Mouse (Mus musculus) G1E-ER4 (cell line): ENCODE data around the gene Gm10282. TPM values are rescaled to one million over a fixed set of nuclear protein-coding genes. Genes with fewer than 3 reads are reported as not detected.

Experiments
- GATA1 ChIP-seq: IDR thresholded peaks from one replicate; pipeline ENCODE4 v1.8.0; 2012; ENCODE audit warnings: low read length, inconsistent platforms
- polyA plus RNA-seq: library from polyadenylated mRNA; stranded (reverse); fragments of >175 nt; gene quantifications from 2 replicates; pipeline ENCODE4 v1.2.3, GENCODE M21; 2012

Gm10282 gene
- polyA plus RNA-seq, 1 experiment, result 219 TPM

DNA sequence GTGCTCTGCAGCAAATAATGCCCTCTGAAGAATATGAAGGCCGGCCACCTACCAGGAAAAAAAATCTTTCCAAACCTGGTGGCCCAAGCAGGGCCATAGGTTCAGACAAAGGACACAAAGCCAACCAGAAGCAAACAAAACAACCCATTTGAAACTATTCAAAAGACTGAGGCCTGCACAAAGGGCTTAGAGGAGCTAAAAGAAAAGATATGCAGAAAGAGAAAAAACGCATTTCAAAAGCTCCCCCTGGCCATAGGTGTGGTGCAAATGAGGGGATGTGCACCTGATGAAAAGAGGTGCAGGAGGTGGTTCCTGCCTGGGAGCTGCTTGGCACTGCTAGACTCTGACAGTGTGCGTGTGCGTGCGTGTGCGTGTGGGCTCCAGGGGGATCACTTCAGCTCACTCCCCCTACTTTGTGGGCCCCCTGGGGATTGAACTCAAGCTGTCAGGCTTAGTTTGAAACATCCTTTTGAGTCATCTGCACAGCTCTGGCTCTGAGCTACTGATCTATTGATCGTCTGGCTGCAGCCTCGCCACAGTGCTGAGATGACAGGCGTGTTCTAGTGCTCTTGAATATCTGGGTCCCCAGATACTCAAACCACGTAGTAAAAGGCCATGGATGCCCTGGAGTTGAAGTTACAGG is 11.1 kb upstream of the Gm10282 start:
- TF ChIP-seq GATA1, result no peak

DNA sequence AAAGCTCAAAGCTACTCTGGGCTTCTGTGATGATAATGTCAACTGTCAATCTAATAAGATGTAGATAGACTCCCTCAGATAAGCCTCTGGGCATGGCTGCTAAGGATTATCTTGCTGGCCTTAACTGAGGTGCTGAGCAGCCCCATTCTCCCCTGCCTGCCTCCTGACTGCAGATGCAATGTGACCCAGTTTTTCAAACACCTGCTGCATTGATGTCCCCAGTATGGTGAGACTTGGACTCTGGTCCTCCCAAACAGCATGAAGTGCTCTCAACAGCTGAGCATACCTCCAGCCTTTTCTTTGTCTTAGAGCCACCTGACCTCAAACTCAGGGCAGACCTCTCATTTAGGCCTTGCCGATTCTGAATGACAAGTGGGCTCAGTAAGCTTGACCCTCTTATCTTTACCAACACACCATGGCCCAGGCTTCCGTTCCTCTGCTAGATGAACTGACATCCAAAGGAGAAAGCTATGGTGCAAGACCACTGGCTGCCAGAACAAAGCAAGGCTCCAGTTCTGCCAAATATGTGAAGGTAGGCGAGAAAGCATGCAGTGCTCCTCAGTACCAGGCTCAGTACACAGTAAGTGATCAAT is 8.0 kb upstream of the Gm10282 start:
- no peak for TF ChIP-seq GATA1

DNA sequence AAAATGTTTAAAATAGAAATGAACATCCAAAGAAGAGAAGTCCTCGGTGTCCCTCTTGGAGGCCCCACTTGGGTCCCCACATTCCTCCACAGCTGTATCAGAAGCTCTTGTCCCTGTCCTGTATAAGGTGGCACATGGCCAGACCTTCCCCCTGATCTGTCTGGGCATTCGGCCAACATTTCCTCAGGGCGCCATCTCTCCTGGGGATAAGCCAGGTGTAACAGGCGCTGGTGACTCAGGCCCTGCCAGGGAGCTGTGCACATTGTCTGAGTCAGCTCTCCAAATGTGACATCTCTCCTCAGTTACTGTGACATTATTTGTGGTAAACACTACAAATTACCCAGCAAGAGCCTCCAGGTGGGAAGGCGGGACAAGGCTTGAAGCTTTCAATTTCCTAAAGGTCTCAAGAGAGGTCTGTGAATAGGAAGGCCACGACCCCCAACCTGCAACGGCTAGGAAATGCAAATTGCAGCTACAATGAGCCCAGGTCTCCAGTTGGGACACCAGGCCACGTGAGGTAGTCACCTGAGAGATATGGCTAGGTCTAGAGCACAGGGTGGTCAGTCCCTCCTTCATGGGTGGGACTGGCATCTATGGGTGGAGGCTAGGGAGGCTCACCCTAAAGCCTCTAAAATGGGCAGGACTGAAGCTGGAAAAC is 5.9 kb upstream of the Gm10282 start:
- TF ChIP-seq GATA1, result no peak

DNA sequence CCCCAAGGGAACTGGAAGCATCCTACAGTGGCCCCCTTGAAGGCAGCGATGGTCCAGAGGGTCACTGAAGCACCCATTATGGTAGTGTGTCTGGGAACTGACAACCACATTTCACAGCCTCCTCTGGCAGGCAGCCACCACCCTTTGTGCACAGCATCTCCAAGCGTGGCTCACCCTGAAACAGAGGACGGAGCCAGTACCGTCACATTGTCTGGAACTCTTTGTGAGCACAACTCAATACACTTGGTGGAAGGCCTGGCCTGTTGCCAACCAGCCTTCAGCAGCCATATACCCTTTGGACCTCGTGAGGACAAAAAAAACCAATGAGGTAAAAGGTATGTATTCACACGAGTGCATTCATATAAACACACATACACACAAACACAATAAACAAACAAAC is 3.2 kb upstream of the Gm10282 start:
- TF ChIP-seq GATA1, result no peak

DNA sequence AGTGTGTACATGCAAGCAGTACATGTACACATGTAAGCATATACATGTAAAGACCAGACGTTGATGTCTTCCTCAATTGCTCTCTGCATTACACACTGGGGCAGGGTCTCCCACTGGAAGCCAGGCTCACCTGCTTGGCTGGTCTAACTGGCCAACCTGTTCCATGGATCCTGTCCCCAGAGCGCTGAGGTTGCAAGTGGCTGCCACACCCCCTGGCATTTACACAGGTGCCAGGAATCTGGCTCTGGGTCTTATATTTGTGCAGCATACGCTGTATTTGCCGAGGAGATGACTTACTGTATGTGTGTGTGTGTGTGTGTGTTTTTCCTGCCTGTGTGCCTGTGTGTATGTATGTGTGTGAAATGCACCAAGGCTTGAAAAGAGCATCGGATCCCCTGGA is 1.9 kb upstream of the Gm10282 start:
- TF ChIP-seq GATA1, result no peak

DNA sequence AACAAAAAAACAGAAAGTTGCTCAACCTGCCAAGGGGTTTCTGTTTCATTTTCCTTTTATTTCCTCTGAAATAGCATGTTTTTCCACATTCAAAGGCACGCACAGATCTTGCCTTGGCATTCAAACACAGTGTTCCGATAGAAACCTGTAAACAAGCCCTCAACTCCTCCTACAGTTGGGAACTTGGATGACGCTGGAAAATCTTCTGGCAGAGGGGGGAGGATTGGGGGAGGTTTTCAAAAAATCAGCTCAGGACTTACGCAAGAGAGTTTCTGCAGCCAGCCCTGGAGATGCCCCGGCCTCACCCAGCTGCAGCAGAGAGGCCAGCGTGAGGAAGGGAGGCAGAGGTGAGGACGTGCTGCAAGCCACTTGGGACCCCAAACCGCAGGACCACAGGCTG is 1.4 kb downstream of the Gm10282 start:
- TF ChIP-seq GATA1, result no peak

DNA sequence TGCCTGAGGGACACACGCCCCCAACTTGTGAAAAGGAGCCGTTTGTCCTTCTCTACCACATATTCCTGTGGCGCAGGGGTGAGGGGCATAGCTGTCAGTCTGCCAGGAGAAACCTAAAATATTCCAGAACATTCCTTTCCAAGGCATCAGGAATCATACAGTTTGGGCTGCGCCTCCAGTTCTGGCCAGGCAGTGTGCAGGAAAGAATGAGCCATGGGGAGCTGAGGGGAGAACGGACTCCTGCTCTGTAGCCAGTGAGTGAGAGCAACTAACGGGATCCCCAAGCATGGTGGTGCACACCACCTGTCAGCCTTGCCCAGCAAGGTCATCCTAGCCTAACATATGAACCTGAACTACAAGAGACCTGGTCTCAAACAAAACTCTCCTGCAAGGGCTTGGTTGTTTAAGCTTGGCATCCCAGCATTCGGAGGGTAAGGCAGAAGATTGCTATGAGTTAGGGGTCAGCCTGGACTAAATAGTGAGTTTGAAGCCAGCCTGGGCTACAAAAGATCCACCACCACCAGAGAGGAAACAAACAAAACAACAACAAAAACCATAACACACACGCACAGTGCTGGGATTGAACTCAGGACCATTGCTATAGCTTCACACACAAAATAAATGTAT is 2.0 kb downstream of the Gm10282 start:
- no peak for TF ChIP-seq GATA1

DNA sequence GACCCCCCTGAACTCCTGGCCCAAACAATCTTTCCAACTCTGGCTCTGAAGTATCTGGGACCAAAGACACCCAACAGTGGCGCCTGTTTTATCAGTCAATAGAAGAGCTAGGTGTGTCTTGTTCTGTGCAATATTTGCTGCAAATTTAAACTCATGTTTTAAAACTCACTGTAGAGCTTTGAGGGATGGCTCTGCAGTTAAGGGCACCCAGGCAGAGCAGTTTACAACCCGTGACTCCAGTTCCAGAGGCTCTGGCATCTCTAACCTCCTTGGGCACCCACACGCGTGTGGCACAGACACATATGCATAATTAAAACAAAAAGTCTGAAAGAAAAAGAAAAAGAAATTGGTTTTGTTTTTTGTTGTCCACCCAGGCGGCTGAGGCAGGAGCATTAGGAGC is 3.6 kb downstream of the Gm10282 start:
- no peak for TF ChIP-seq GATA1

DNA sequence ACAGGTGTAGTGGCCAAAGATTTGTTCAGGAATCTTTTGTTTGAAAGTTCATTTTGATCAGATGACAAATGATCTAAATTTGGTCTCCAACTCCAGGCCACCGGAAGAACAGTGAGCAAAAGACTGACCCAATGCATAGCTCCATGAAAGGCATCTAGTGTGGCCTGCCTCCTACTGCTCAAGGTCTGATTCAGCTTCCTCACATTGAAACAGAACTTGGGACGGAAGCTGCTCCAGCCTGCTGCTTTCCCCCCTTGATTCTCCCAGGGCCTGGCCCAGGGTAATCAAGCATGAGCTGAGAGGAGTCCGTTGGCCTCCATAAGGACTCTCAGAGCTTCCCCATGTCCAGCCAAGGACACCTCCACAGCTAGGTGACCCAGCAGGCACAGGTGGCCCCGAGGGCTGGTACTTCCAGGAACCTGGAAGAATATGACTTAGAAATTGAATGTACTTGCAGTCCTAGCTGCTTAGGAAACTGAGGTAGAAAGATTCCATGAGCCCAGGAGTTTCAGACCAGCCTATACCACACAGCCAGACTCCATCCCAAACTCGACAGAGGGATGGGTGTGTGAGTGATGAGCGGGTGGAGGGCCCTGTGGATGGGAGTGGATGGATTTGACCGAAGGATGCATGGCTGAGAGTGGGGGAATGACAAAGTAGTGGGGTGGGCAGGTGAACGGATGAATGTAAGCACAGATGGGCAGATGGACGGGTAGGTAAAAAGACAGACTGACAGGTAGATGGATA is 4.2 kb downstream of the Gm10282 start:
- TF ChIP-seq GATA1, result no peak

DNA sequence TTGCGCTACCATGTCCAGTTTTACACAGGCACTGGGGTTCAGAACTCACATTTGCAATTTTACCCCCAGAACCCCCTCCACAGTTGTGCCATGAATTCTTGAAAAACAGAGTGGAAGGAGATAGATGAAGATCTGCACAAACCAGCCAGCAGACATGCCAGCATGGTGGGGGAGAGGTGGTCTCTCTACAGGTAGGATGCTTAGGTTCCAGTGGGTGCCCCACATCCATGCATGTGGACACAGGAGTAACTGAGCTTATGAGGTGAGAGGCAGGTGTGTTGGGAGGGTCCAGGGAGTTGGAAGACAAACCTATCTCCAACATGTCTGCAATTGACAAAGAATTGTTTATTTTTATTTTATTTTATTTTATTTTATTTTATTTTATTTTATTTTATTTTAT is 6.1 kb downstream of the Gm10282 start:
- no peak for TF ChIP-seq GATA1

DNA sequence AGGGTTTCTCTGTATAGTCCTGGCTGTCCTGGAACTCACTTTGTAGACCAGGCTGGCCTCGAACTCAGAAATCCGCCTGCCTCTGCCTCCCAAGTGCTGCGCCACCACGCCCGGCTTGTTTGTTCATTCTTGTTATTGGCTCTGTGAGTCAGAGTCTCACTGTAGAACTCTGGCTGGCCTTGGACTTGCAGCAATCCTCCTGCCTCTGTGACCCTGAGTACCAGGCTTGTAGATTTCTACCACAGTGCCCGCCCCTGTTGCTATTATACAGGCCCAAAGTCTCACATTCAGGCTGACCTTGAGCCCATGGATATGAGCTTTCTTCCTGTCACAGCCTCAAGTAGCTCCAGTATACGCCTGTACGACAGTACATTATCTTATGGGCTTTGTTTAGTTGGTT is 8.5 kb downstream of the Gm10282 start:
- no peak for TF ChIP-seq GATA1

DNA sequence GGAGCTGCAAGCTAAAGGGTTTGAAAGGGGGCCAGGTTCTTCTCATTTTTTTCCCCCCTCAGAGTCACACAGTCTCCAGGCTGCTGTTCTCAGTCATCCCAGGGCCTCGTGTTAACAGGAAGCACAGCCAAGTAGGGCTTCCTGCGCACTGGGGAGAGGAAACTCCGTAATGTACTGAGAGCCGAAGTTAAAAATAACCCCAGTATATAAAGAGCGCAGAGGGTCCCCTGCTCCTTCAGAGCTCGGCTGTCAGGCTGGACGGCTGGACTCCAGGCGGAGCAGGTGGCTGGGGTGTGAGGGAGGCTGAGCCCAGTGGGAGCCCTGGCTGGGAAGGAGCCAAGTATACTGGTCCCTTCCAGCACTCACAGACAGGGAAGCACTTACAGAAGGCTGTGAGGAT is 9.4 kb downstream of the Gm10282 start:
- no peak for TF ChIP-seq GATA1

DNA sequence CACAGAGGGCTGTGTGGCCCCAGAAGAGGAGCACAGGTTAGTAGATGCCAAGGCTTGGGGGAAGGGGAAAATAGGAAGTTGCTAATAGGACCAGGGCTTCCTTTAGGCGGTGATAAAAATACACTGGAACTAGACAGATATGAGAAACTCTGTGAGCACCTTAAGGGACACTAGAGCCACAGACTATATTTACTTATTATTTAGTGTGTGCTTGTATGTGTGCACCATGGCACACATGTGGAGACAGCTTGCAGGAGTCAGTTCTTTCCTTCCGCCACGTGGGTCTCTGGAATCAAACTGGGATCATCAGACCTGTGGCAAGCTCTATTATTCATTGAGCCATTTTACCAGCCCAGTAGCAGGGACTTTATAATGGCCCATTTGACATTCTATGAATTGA is 9.9 kb downstream of the Gm10282 start:
- TF ChIP-seq GATA1, result no peak

DNA sequence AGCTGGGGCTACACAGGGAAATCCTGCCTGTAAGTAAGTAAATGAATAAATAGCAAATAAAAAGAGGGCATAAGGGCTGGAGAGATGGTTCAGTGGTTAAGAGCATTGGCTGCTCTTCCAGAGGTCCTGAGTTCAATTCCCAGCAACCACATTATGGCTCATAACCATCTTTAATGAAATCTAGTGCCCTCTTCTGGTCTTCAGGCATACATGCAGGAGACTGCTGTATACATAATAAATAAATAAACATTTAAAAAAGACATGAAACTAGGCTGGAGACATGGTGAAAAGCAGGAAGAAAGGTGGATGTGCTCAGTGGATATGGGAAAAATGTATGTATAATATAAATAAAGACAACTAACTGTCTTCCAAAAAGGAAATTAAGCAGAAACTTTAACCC is 11.8 kb downstream of the Gm10282 start:
- TF ChIP-seq GATA1, result no peak

DNA sequence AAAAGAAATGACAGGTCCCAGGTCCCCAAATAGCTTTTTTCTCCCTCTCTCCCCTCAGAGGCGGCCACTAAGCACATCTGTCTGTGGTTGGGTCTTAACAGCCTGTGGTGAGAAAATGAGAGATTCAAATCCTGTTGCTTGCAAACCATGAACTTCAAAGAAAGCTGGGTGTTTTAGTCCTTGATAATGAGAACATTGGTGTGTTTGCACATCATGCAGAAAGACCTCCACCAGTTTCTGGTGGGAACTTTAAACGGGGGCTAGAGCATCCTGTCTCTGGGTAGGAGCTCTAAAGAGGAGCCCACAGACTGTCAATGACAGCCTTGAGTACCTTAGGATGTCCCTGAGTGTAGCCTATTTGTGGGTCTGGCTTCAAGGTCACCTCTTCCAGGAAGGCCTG is 14.0 kb downstream of the Gm10282 start:
- no peak for TF ChIP-seq GATA1

DNA sequence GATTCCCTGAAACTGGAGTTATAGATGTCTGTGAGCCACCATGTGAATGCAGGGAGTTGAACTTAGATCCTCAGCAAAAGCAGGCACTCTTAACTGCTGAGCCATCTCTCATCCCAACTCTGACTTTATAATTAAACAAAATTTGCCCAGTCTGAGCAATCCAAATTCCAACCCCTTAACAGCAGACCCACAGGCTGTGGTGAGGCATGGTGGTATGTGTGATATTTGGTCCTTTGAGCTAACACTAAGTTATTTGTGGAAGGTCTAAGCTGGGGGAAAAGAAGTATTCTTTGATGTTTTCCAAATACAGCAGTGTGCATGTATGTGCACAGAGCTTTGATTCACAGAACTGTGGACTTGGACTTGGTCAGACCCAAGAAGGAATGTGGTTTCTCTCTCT is 16.0 kb downstream of the Gm10282 start:
- TF ChIP-seq GATA1, result no peak
